In genomic region chr2:160451481-160452238, GRCm38 (mm10) we compare ENCODE assay signal across 8 mouse cellular contexts.
DNase-seq lines count a peak whose midpoint lies in the region; ATAC-seq and TF ChIP-seq lines count a peak whose summit lies in the region.

No protein-coding gene starts in this region.

- TF ChIP-seq CTCF in bone marrow macrophage, adult 2 months (IDR thresholded peaks at IDR 0.05; ENCODE audit: low read depth, low read length): no peak
- no peak for TF ChIP-seq CTCF in heart, postnatal 0 days (IDR thresholded peaks at IDR 0.05; ENCODE audit: low read depth)

- peaks cover 25% of the 10 kb centered on the region for H3K4me1 ChIP-seq in bone marrow macrophage, adult 2 months (ENCODE audit: control insufficient read depth, insufficient read depth, low read length)
- peaks cover 23% of the 10 kb centered on the region for H3K4me1 ChIP-seq in forebrain, embryonic 12.5 days
- H3K4me1 ChIP-seq in heart, postnatal 0 days (ENCODE audit: control insufficient read depth, insufficient read depth): peaks cover 14% of the 10 kb centered on the region; the same call in 1 of the 2 replicates
- no peaks in the 10 kb centered on the region for H3K4me1 ChIP-seq in liver, embryonic 16.5 days (ENCODE audit: control insufficient read depth, low read depth, low read length)
- H3K4me1 ChIP-seq in neural tube, embryonic 12.5 days: peaks cover 21% of the 10 kb centered on the region

- no peak for TF ChIP-seq EP300 in heart, postnatal 0 days (IDR thresholded peaks at IDR 0.05; ENCODE audit: low read depth)

- peak; percentile 88 for ATAC-seq in forebrain, embryonic 12.5 days (ENCODE audit: low FRiP score)
- peak; percentile 95 for ATAC-seq in heart, postnatal 0 days (ENCODE audit: insufficient read depth, low read depth)
- peak; percentile 61 for ATAC-seq in liver, embryonic 16.5 days (ENCODE audit: low read depth)
- ATAC-seq in neural tube, embryonic 12.5 days (ENCODE audit: low FRiP score, low read depth): peak; percentile 93

- H3K4me2 ChIP-seq in forebrain, embryonic 12.5 days: peak overlapping the region; percentile 58
- peak overlapping the region; percentile 67 for H3K4me2 ChIP-seq in heart, postnatal 0 days (ENCODE audit: low read depth, low read length)
- H3K4me2 ChIP-seq in liver, embryonic 16.5 days (ENCODE audit: low read depth, low read length): peak overlapping the region; percentile 49
- peak overlapping the region; percentile 72 for H3K4me2 ChIP-seq in neural tube, embryonic 12.5 days (replicated peaks)

- no peak for TF ChIP-seq POLR2A in bone marrow macrophage, adult 2 months (IDR thresholded peaks at IDR 0.05; ENCODE audit: borderline replicate concordance, low read depth, low read length)

- peak; percentile 57 to 61 for DNase-seq in B cell, adult 2 months
- peak; percentile 82 for DNase-seq in heart, postnatal 0 days (ENCODE audit: low spot score)
- peak; percentile 79 to 85 for DNase-seq in kidney, postnatal 36 days
- DNase-seq in testis, postnatal 10 days (ENCODE audit: low spot score): peak; percentile 81

- H3K4me3 ChIP-seq in bone marrow macrophage, adult 2 months (ENCODE audit: insufficient read depth, low read length): peak overlapping the region; percentile 48
- H3K4me3 ChIP-seq in forebrain, embryonic 12.5 days (replicated peaks): peak overlapping the region; percentile 34
- H3K4me3 ChIP-seq in heart, postnatal 0 days (ENCODE audit: low read depth, low read length): peak overlapping the region; percentile 44
- 0 out of 2 replicates have a peak overlapping the region, but pooled peaks have one; percentile 17 for H3K4me3 ChIP-seq in liver, embryonic 16.5 days (ENCODE audit: low read depth, low read length)
- H3K4me3 ChIP-seq in neural tube, embryonic 12.5 days: peak overlapping the region; percentile 32

- no peaks in the 10 kb centered on the region for H3K27me3 ChIP-seq in forebrain, embryonic 12.5 days
- no peaks in the 10 kb centered on the region; the same call in 1 of the 2 replicates for H3K27me3 ChIP-seq in heart, postnatal 0 days (ENCODE audit: control insufficient read depth, insufficient read depth, low read length)
- H3K27me3 ChIP-seq in liver, embryonic 16.5 days (ENCODE audit: control insufficient read depth, insufficient read depth, low read depth, low read length): no peaks in the 10 kb centered on the region
- H3K27me3 ChIP-seq in neural tube, embryonic 12.5 days (replicated peaks): peaks cover 18% of the 10 kb centered on the region; the same call in 1 of the 2 replicates

- peak overlapping the region; percentile 41 for H3K27ac ChIP-seq in bone marrow macrophage, adult 2 months (ENCODE audit: insufficient read depth, low read depth, low read length)
- H3K27ac ChIP-seq in forebrain, embryonic 12.5 days: peak overlapping the region; percentile 60
- peak overlapping the region; percentile 77 for H3K27ac ChIP-seq in heart, postnatal 0 days (ENCODE audit: low read depth)
- no peak overlapping the region for H3K27ac ChIP-seq in liver, embryonic 16.5 days (ENCODE audit: low read length)
- no peak overlapping the region for H3K27ac ChIP-seq in neural tube, embryonic 12.5 days

- H3K9me3 ChIP-seq in forebrain, embryonic 12.5 days: no peaks in the 10 kb centered on the region
- H3K9me3 ChIP-seq in heart, postnatal 0 days (replicated peaks; ENCODE audit: control insufficient read depth, low read length): no peaks in the 10 kb centered on the region
- H3K9me3 ChIP-seq in liver, embryonic 16.5 days (replicated peaks; ENCODE audit: control insufficient read depth, low read length): no peaks in the 10 kb centered on the region
- H3K9me3 ChIP-seq in neural tube, embryonic 12.5 days: no peaks in the 10 kb centered on the region

- peak overlapping the region; percentile 50; the same call in 1 of the 2 replicates for H3K9ac ChIP-seq in forebrain, embryonic 12.5 days
- no peak overlapping the region; the same call in 1 of the 2 replicates for H3K9ac ChIP-seq in heart, postnatal 0 days (replicated peaks; ENCODE audit: low read depth, low read length)
- H3K9ac ChIP-seq in liver, embryonic 16.5 days (ENCODE audit: low read depth, low read length): no peak overlapping the region
- peak overlapping the region; percentile 51; the same call in 1 of the 2 replicates for H3K9ac ChIP-seq in neural tube, embryonic 12.5 days

- no peaks in the 10 kb centered on the region for H3K36me3 ChIP-seq in forebrain, embryonic 12.5 days (replicated peaks)
- H3K36me3 ChIP-seq in heart, postnatal 0 days (replicated peaks; ENCODE audit: control insufficient read depth, insufficient read depth, low read length): no peaks in the 10 kb centered on the region
- no peaks in the 10 kb centered on the region for H3K36me3 ChIP-seq in liver, embryonic 16.5 days (ENCODE audit: control insufficient read depth, insufficient read depth)
- no peaks in the 10 kb centered on the region for H3K36me3 ChIP-seq in neural tube, embryonic 12.5 days

- WGBS in forebrain, embryonic 12.5 days: 2% methylated on average over 21 of the region's 21 CpGs
- WGBS in heart, postnatal 0 days: 1% methylated on average over 21 of the region's 21 CpGs
- under 1% methylated on average over 21 of the region's 21 CpGs for WGBS in liver, embryonic 16.5 days (ENCODE audit: insufficient replicate concordance)
- under 1% methylated on average over 21 of the region's 21 CpGs for WGBS in neural tube, embryonic 12.5 days

Comparison
In these comparisons a context has a peak if more than half of its experiments do, and no peak if none do; other contexts are left out.
1. H3K27ac ChIP-seq: peak in bone marrow macrophage, adult 2 months (single experiment), forebrain, embryonic 12.5 days (single experiment) and heart, postnatal 0 days (single experiment); none in liver, embryonic 16.5 days (single experiment) and neural tube, embryonic 12.5 days (single experiment).
2. H3K9ac ChIP-seq: peak in forebrain, embryonic 12.5 days (single experiment) and neural tube, embryonic 12.5 days (single experiment); none in heart, postnatal 0 days (single experiment) and liver, embryonic 16.5 days (single experiment).
3. Peak in every context shown above with its lines, with median percentiles within 50 percentile points of each other: DNase-seq, H3K4me3 ChIP-seq, ATAC-seq and H3K4me2 ChIP-seq.